Mouse (Mus musculus): ENCODE results near the gene Ppp1r3g. TPM values are rescaled to one million over a fixed set of nuclear protein-coding genes. Genes with fewer than 3 reads are reported as not detected.
"Not testable (repeated sequence)": the region's sequence is repeated elsewhere in the genome, so short reads cannot be mapped to it uniquely, and the experiment has no call there.

Ppp1r3g gene
- not detected in 2 replicates for polyA plus RNA-seq (2012; rRNA removed)

DNA sequence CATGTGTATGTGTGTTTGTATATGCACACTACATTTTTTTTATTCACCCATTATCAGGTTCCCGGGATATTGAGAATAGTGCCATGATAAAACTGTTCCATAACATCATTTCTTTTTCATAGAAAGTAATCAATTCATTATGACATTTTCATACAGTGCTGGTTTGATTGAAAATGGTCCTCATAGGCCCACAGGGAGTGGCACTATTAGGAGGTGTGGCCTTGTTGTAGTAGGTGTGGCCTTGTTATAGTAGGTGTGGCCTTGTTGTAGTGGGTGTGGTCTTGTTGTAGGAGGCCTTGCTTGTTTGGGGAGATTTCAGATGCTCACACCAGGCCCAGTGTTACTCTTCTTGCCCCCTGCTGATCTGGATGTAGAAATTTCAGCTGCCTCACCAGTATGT is at the start of gene Ppp1r3g:
Gene Ppp1r3g, plus strand, starts transcription at position 301 of the 400 bp plus-strand sequence.
- DNase-seq (ENCODE audit: low read depth) = no peak

DNA sequence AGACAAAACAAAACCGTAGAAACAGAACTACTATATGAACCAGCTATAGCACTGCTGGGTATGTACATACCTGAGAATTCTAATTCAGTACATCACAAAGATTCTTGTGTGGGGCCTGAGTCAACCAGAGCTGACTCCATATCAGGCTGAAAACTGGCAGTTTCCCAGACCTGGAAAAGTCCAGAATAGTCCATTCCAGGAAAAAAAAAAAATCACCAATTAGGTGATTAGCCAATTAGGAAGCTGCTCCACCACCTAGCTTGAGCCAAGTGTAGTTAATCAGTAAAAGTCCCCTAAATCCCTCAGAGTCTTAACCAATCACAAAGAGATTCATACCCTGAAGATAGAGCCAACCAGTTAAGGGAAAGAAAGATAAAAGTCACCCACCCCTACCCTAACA is 47.2 kb upstream of the Ppp1r3g start:
- DNase-seq (ENCODE audit: low read depth) = no peak

DNA sequence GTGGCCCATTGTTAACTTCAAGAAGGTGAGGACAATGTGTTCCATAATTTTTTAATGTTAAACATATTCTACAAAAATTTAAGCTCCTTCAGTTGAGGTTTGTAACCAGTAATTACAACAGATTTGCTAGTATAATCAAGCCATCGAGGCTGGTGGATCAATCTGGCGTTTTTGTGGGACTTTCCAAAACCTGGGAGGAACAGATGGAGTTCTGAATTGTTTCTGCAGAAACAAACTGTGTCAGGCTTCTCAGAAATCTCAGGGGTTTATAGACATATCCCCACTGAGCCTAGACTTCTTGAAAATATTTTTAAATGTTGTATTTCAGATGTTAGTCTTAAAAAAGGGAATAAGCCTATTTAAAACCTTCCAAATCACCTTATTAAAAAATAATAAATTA is 20.6 kb upstream of the Ppp1r3g start:
- DNase-seq (ENCODE audit: low read depth) = no peak

DNA sequence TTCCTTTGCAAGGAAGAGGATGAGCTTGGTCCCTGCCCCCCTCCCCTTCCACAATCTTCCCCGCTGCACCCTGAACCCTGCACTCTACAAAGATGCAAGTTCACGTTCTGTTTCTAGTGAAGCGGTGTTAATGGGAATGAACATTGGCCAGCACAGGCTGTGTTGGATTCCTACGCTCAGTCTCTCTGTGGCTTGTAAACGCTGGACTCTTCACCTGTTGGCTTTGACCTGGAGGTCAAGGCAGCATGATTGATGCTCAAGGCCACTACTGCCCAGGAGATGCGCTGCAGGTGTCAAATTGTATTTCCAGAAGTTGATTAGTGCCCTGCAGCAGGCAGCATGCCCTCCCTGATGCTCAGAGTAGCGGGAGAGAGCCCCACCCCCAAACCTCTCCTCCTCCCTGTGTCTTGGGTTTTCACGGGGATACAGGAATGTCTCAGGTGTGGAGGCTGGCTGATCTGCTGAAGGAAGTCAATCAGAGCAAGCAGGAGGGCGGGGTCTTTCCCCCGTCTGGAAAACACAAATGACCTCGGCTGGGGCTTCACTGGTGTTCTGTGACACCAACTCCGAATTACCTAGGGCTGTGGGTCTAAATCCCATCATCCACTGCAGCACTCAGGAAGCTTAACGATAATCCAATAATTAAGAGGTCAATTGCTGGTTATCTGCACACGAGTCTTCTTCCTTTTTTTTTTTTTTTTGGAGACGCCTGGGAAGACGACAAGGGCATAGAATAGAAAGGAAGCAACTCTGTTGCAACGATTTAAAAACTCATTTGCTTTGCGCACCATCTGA is 18.6 kb upstream of the Ppp1r3g start:
- DNase-seq (ENCODE audit: low read depth) = no peak

DNA sequence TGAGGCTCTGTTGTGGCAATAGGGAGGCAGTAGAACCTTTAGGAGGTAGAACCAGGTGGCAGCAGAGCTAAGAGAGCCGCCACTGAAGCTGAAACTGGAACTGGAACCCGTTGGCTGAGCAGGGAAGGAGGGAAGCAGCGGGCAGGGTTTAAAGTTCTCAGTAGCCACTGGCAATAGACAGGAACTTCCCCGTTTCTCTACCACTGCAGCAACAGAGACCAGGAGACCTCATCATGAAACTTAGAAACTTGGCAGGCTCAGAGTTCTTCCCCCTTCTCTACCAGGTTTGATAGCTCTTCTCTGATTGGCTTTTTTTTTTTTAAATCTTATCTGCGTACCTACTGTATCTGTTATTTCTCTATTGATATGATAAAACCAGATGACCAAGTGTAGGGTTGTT is 17.7 kb upstream of the Ppp1r3g start:
- DNase-seq (ENCODE audit: low read depth) = no peak

DNA sequence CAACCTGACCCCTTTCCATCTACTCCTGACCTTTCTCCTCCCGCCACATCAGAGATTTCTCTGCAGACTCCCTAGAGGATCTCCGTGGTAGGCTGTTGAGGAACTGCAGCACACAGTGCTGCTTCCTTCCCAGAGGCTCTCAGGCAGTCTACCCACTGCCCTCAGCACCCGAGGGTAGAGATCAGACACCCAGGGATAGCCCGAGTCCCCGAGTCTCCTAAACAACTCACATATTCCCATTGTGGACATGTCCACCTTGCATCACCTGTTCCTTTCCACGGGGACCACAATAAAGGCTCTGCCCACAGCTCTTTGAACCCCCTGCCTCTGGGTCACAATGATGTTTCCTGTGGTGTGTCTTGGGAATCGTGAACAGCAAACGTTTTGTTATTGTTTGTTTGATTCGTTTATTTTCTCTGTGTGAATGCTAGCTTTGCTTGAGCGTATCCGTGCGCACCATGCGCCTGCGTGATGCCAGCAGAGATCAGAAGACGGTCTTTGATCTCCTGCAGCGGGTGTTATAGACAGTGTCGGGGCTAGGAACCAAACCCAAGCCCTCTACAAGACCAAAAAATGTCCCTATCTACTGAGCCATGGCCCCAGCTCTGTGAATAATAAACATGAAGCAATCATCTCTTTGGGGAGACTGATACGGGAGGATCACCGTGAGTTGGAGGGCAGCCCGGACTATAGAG is 11.8 kb upstream of the Ppp1r3g start:
- DNase-seq (ENCODE audit: low read depth) = no peak

DNA sequence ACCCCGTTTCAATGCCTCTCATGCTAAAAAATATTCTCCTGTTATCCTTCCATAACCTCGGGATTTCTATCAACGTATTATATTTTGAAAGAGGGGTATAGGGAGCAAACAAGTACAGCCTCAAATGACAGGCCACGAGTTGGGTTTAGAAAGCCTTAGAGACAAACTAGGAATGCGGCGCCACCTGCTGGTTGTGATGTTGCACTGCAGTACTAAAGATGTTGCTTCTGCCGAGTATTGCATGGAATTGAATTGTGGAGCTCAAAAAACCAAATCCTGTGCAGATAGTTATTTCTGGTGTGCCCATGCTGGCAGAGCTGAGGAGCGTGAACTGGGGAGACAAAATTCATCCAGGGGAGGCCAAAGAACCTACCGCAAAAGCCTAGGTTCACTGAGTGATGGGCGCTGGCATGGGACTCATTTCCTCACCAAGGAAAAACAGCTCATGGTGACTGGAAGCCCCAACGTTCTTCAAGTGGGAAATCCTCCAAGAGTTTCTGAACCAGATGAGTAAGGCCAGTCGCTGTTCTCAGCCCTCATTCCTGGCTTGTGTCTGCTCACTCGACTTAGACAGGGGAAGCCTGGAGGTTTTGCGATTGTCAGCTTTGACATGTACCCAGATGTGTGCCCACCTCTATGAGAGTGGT is 11.2 kb upstream of the Ppp1r3g start:
- DNase-seq (ENCODE audit: low read depth) = no peak

DNA sequence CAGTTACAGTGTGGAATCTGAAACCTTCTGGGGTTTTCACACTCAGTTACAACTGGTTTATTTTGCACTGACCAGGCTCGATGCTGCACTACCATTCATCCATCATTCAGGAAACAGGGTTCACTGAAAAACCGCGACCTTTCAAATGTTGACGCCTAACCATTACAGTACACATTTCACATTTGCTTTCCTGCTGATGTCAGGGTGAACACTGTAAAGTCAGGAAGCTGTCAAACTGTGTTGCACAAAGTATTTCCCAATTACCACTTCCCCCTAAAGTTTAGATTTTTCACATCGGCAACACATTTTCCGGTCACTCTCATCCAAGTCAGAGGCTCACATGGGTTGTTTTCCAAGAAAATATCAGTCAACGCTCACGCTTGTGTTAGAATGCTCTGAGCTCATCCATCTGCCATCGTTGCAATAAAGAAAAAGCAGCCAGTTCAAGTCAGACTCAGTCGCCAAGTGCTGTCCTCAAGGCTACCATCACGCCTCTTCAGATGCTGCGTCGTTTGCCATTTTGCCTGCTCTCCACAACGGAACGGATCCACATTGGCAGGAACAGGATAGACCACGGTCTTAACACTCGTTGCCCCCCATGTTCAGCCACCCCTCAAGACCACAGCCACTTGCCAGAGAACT is 8.7 kb upstream of the Ppp1r3g start:
- no peak for DNase-seq (ENCODE audit: low read depth)

DNA sequence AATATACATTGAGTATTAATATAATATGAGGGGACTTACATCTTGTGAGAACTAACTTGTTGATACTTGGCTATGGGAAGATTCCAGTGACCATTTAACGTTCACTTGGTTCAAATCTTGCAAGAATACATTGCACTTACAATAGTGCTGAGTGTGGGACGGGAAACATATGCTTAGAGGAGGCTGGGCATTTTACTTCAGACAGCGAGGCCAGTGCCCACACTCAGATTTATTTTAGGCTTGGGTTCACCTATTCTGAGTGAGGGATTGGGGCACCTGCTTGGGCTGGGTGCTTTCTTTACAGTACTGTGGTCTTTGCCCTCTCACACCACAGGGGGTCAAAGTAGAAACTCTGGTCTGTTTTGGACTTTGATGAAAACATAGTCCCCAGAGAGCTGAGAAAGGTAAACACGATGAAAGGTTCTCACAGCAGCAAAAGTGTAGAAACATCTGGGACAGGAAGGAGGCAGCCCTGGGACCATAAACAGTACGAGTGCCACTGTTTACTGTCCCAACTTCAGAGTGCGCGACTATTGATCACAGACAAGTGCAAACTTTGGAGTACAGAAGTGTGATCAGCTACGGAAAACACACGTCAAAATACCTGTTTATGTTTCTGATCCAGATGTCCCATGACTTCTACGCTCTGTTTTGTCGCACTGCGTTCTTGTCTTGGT is 890 bp downstream of the Ppp1r3g start:
- DNase-seq (ENCODE audit: low read depth) = no peak

DNA sequence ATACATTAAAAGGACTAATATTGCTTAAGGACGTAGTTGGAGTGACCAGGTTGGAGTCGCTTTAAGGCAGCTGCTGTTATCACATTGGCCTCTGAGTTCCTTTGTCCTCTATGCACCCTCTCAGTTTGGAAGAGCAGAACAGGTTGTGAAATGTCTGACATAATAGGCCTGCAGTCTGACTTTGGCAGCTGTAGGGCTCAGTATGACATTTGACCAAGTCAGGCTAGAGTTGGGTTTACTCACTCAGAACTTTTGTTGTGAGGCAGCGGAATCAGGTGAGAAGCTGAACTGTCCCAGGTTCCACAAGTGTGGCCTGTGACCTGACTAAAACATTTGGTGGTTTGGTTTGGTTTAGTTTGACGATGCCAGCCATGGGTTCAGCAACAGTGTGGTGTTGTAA is 4.9 kb downstream of the Ppp1r3g start:
- DNase-seq (ENCODE audit: low read depth) = peak; percentile 42

DNA sequence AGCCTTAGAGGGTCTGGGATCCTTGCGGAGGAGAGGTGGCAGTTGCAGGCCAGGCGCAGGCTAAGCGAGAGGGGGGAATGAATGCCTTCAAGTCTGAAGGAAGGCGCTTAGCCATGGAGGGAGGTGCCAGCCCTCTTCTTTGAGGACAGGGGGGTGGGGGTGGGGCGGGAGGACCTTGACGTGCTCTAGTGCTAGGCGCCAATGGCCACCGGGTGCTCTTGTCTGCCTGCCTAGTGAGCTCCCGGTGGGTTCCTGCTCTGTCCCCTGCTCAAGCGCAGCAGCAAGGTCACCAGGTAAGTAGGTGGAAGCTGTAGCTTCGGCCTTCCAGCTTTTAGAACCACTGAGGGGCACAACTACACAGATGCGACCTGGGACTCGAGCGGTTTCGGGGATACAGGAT is 9.1 kb downstream of the Ppp1r3g start:
- no peak for DNase-seq (ENCODE audit: low read depth)

DNA sequence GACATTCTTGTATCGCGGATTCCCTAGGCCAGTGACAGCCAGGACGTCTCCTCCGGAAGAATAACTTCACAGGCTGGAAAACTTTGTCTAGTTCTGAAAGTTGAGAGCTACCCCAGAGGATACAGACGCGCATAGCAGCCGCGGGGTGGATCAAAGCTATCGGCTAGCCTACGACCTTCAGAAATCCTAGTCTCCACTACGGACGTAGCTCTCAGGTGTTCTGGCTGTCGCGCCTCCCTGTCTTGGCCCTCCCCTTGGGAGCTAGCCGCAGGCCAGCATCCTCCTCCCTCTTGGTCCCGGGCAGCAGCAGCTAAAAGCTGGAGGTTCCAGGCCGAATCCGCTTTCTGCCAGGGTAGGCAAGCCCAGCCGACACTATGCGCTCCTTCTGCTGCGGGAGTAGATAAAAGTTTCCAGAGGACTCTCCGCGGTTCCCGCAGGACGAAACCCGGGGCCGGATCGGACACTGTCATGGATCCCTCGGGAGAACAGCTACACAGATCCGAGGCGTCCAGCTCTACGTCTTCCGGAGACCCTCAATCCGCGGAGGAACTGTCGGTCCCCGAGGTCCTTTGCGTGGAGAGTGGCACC is 9.6 kb downstream of the Ppp1r3g start:
- no peak for DNase-seq (ENCODE audit: low read depth)

DNA sequence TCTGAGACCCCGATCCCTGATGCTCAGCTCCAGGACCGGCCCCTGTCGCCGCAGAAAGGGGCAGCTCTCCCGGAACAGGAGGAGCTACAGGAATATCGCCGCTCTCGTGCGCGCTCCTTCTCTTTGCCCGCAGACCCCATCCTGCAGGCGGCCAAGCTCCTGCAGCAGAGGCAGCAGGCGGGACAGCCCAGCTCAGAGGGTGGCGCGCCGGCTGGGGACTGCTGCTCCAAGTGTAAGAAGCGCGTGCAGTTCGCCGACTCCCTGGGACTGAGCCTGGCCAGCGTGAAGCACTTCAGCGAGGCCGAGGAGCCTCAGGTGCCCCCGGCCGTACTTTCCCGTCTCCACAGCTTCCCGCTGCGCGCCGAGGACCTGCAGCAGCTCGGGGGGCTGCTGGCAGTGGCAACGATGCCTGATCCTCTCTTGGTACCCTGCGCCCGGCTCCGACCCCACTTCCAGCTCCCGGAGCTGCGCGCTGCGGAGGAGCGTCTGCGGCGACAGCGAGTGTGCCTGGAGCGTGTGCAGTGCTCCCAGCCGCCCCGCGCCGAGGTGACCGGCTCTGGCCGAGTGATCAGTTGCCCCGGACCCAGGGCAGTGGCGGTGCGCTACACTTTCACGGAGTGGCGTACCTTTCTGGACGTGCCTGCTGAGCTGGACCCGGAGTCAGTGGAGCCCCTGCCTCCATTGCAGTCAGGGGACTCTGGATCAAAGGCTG is 10.2 kb downstream of the Ppp1r3g start:
- no peak for DNase-seq (ENCODE audit: low read depth)

DNA sequence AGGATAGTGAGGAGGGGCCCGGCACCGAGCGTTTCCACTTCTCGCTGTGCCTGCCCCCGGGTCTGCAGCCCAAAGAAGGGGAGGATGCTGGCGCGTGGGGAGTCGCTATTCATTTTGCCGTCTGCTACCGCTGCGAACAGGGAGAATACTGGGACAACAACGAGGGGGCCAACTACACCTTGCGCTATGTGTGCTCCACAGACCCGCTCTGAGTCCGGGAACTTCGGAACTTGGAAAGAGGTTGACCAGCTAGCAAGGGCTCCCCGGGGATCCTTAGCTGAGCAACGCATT is 10.7 kb downstream of the Ppp1r3g start:
- no peak for DNase-seq (ENCODE audit: low read depth)

DNA sequence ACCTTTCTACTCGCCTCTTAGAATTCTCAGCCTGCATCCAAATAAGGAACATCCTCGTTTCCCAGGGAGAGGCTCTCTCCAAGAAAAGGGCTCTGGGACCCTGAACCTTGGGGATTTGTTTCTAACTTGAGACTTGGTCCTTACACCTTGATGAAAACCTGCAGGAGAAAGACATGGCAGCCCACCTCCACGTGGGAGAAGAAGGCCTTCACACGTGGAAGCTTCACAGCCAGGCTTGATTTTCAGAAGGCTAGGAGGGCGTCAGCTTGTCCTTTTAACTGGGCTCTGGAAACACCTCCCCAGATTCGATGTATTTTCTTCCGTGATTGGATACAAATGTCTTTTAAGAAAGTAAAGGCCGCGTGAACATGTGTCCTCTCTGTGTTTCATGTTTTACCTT is 11.2 kb downstream of the Ppp1r3g start:
- DNase-seq (ENCODE audit: low read depth) = no peak

DNA sequence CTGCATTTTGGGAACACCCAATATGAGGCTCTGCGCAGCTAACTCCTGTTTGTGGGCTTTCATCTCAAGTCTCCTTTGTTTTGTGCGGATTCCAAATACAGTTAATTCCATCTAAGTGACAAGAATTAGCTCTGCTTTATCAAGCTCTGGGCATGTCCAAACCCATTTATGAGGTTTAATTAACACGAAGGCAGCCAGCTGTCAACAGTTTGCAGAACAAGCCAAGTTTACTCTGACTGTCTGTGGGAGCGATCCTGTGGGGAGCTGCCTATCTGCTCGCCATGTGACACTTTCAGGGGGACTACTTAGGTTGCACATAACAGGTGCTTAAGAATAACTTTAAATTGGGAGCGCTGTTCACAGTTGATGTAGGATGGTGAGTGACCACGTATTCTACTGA is 18.3 kb downstream of the Ppp1r3g start:
- no peak for DNase-seq (ENCODE audit: low read depth)

DNA sequence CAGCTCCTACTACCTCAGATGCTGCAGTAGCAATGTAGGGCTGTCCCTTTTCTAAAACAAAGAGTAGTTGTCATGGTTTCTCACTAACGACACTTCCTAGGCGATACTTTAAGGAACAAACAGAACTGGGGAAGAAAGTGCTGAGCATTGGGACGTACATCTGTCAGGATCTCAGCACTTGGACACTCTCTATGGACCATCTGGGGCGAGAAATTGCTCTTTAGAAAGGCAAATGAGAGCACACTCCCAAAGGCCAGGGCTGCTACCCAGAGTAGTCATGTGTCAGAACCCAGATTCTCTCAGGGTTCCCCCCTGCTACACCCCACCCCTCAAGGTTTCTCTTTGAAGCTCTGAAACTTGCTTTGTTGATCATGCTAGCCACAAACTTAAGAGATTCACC is 21.8 kb downstream of the Ppp1r3g start:
- no peak for DNase-seq (ENCODE audit: low read depth)

DNA sequence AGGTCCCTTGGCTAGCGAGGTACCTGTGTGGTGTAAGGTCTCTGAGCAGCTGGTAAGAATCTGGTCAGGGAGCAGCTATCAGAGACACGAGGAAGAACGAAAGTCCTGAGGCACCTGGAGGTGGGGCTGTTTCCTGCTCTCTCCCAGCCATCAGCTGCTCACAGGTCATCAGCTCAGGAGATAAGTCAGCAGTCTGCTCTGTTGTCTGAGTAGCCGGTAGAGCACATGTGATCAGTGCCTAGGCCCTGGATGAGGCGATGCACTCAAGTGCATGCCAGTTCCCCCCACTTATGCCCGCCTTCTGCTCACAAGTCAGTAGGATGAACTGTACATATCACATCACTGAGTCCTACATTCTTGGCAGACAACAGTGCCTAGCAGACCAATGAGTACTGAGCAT is 24.3 kb downstream of the Ppp1r3g start:
- DNase-seq (ENCODE audit: low read depth) = no peak

DNA sequence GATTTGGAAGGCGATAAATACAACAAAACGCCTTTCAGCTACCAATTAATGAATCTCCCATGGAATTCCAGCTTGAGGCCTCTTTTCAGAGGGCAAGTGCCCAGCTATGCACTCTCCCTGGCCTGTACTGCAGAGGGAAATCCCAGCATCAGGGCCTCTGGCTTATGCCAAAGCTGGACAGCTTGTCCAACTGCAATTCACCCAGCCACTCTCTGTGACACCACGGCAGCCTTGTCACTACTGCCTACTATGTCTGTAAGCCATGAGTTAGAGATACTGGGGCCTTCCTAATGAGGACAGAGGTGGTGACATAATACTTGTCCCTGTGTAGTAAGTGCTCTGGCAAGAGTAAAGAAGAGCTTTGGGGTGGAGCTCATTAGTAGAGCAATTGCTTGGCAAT is 30.7 kb downstream of the Ppp1r3g start:
- DNase-seq (ENCODE audit: low read depth) = no peak

DNA sequence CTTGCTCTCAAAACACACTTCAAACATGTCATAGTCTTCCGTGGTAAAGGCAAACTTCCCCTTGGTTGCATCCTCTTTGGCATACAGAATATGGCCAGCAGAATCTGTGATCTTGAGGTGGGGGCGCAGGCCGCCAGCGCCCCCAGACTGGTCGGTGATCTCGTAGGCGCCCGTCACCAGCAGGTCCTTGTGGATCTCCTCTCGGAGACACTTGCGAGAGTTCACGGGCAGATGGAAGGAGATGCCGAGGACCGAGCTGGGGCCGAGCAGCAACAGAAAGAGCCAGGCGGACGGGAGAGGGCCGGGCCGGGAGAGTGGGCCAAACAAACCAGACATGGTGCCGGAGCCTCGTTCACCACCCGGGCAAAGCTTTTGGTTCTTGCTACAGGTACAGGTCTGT is 32.5 kb downstream of the Ppp1r3g start:
- DNase-seq (ENCODE audit: low read depth) = not testable (repeated sequence)

DNA sequence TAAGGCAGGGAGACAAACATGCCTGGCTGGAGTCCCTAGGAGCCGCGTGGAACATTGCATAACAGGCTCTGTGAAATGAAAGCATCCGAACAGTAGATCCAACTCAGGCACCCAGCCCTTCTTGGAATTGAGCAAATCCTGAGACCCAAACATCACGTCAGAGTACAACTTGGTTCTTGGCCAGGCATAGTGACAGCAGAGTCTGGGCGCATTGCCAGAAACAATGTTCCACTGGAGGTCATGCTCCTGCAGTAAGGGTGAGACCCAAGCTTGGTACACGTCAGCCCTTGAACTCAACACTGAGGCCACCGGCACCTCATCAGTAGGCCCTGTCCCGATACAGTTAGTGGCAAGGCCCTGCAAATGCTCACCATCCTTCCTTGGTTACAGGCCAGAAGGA is 35.4 kb downstream of the Ppp1r3g start:
- no peak for DNase-seq (ENCODE audit: low read depth)

Measured in gonadal fat pad, adult 2 months (tissue).